Mouse (Mus musculus) testis, adult 2 months (tissue): ENCODE results near the gene Wdfy2.

Source experiments
- CTCF ChIP-seq: fragments of 200-500 bp; IDR thresholded peaks from 2 replicates; pipeline ENCODE4 v1.5.1; 2012; ENCODE audit warnings: low read depth, mild to moderate bottlenecking, inconsistent platforms, low read length, moderate library complexity; ENCODE audit not compliant: control insufficient read depth, insufficient read depth, insufficient replicate concordance
- POLR2A ChIP-seq: fragments of 200-500 bp; IDR thresholded peaks from 2 replicates; pipeline ENCODE4 v1.6.1; 2012; ENCODE audit warnings: low read depth, mild to moderate bottlenecking, inconsistent platforms, low read length, moderate library complexity; ENCODE audit not compliant: control insufficient read depth

DNA sequence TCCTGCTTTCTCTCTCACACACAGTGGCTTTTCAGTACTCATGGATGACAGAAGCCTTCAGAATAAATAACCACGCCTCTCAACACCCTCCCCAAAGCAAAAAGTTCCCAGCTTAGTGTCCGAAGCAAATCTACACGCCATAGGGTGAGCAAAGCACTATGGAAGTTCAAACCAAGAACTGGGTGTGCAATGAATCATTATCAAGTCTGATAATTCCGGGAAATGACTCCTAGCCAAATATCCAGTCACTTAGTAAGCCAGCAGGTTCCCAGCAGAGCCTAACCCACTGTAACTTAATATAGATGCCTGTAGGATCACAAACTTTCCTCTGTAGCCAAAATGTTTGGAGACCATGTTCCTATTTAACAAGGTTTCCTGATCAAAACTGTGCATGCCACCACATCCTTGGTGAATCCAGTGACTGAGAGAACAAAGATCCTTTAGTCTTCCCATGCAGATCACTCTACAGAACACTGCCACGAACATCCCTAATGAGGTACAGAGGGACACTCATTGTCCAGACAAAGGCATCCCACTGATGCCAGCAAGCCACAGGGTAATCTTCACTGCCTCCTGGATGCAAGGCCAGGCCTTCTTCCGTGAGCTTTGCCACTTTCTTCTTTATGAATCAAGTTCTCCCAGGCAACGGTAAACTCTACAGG, 154.5 kb downstream of the Wdfy2 start:
- TF ChIP-seq CTCF (no peak), POLR2A (no peak)
